Mouse (Mus musculus): ENCODE results near the gene Tubg2.

GRCm38 (mm10) chr11:101174851-101175628 is 19.3 kb downstream of the Tubg2 start, which contains the start of gene Ccr10:
- TF ChIP-seq POLR2A (IDR thresholded peaks at IDR 0.05; ENCODE audit: control insufficient read depth, low read depth, low read length) = no peak
- TF ChIP-seq CTCF (IDR thresholded peaks at IDR 0.05; ENCODE audit: control insufficient read depth, insufficient read depth, insufficient replicate concordance, low read depth, low read length) = no peak

All from testis, adult 2 months (tissue).